Mouse (Mus musculus) kidney, adult 18-20 months (tissue): ENCODE results near the gene Ap4s1.
A peak's percentile ranks its signal among the peaks of the same experiment; 100 is the strongest.
"Not testable (repeated sequence)": the region's sequence is repeated elsewhere in the genome, so short reads cannot be mapped to it uniquely, and the experiment has no call there.

ENCODE experiments used
- DNase-seq: peaks from one replicate; pipeline ENCODE4 v3.0.0; 2021

Gene Ap4s1

DNA sequence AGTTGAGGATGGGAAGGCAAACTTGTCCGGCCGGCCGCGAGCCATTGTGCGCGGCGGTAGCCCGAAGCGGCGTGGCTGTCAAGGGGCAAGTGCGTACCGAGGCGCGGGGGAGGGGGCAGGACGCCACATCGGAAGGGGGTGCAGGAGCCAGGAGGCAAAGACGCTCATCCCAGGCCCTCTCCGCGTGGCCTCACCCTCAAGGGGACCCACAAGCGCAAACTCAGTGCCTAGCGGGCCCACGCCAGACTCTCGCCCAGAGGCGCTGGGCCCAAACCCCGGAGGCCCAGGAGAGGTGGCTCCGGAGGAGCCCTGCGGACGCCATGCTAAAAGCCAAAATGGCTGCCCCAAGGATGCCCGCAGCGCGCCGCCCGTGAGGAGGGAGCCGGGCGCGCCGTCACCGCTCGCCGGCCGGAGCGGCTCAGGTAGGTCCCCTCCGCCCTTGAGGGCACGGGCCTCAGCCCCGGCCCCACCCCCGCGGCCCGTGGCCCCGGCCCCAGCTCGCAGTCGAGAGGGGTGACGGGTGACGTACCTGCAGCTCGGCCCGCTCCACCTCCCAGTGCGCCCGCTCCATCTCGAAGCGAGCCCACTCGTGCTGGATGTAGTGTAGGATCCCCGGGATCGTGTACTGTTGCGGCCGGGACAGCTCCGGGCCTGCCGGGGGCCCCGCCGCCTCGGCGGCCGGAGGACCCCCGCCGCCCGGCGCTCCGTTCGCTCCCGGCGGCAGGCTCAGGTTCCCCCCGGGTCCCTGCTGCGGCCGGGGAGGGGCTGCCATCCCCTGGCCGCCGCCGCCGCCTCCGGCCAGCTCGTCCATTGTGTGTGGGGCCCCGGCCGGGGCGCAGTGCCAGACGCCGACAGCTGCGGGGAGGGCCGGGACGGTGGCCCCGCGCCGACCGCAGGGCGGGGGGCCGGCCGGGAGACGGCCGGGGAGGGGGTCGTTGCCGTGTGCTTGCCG is at the start of gene Ap4s1:
TSS of gene Ap4s1 (plus strand) at position 141 of the 952 bp plus-strand sequence.
- peak; percentile 86 for DNase-seq

DNA sequence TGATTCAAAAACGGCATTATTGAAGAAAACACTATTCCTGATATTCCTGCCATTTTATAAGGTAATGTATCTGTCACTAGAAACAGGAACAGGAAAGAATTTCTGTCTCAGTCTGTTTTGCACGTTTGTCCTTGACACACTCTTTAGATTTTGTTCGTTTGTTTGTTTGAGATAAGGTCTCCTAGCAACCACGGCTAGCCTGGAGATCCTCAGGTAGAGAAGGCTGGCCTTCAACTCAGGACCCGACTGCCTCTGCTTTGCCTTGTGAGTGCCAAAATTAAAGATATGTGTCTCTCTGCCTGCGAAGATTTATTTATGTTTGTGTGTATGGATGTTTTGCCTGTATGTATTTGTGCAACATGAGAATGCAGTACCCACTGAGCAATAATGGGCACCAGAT is 49.0 kb upstream of the Ap4s1 start:
- DNase-seq, result no peak

DNA sequence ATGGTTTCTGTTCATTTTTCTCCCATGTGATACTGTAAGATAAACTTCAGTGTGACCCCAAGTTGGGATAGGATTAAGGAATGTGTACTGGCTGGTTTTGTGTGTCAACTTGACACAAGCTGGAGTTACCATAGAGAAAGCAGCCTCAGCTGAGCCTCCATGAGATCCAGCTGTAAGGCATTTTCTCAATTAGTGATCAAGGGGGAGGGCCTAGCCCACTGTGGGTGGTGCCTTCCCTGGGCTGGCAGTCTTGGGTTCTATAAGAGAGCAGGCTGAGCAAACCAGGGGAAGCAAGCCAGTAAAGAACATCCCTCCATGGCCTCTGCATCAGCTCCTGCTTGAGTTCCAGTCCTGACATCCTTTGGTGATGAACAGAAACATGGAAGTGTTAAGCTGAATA is 41.4 kb upstream of the Ap4s1 start:
- not testable (repeated sequence) for DNase-seq

DNA sequence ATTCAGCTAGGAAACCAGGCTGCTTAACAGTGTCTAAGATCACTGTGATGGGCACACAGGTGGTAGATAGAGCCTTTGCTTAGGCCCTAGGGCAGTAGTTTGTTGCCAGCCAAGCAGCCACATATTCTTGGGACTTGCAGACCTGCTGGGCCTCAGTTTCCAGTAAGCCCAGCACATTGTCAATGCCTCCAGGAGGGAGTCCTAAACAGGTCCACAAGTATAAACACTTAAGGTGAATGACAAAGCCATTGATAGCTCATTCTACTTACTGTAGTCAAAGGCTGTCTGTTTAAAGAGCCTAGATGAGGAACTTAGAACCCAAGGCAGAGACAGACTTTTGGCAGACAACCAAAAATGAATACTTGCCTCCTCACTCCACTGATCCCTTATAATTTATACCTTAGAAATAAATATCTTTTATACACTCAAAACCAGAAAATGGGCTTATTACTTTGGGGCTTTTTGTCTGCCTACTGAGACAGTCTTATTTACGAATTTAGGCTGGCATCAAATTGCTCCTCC is 34.8 kb upstream of the Ap4s1 start:
- no peak for DNase-seq

DNA sequence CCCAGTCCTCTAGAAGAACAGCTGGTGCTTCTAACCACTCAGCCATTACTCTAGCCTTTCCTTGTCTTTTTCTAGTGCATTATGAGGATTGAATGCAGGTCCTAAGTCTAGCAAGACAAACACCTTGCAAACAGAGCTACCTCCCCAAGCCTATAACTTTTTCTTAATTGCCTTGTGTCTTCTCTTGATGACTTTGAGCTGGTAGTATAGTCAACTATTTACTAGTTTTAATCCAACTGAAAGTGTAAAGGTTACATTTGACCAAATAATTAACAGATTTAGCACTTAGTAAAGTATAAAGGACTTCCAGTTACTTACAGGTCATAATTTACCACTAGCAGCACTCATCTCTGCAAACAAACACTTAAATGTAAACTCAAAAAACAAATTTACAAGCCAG is 27.8 kb upstream of the Ap4s1 start:
- no peak for DNase-seq

DNA sequence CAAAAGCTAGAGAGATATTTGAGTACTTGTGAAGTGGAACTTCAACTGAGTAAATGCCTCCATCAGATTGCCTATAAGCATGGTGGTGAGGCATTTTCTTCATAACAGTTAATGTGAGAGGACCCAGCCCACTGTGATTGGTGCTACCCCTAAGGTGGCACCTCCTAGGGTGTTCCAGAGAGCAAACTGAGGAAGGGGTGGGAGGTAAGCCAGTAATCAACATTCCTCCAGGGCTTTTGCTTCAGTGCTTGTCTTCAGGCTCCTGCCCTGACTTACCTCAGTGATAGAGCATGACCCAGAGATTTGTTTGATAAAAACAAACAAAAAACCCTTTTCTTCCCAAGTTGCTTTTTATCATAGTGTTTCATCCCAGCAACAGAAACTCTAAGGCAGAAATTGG is 26.9 kb upstream of the Ap4s1 start:
- no peak for DNase-seq

DNA sequence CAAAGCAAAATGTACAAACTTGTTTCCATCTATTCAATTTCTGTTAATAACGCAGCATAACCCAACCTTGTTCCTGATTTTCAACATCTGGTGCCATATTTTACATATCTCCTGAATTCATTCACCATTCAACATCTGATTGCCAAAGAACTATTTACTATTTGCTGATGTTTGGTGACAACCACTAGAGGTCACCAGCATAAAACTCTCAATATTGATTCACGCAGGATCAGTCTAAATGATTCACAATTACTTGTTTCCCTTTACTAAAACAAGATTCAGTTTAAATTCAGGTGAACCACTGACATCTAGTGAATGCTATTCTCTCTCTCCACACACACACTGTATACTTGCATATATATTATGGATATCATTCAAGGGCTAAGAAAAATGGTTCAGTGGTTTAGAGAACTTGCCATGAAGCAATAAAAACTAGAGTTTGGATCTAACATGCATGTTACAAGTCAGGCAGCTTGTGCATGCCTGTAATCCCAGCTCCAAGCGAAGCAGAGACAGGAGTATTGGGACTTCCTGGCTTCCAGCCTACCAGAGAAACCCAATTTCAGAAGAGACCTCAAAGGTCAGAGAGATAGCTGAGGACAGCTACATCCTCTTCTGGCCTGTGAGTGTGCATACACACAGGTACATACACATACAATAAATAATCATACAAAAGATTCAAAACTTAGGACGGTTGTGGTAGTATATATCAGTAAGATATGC is 24.0 kb upstream of the Ap4s1 start:
- DNase-seq, result no peak

DNA sequence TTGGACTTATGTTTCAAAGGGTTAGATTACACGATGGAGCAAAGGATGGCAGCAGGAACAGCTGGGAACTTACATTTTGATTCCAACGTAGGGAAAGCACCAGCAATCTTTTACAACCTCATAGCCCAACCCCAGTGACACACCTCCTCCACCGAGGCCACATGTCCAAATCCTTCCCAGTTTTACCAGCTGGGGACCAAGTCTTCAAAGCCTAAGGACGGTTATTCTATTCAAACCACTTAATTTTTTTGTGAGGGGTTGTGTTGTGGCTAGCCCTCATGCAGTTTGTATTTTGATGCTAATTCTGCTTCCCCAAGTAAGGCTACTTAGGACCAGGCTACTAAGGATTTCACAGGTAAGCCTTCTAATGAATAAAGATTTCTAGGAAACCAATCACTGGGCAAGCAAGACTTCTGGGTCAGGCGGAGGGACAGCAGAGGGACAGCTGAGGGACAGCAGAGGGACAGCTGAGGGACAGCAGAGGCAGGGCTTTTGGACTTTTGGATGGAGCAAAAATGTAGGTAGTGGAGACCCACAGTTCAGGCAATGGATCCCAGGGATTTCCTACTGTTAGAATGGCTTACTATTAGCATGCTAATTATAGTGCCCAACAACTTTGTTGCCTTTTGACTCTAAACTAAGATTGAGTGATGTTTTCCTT is 19.5 kb upstream of the Ap4s1 start:
- no peak for DNase-seq

DNA sequence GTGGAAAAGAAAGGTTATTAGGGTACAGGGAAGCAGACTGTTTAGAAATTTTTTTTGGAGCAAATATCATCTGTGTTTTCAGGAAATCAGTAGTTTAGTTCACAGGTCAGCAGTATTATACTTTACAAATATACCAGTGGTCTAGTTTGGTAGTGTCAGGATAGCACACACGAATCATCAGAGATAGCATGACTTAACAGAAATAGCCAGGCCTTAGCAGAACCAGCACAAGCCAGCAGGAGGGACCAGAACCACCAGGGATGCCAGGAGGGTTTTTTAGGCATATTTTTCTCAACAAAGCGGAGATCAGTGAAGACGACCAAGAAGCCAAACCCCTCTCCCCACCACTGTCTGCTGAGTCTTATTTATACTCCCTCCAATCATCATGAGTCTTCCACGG is 17.6 kb upstream of the Ap4s1 start:
- DNase-seq, result no peak

DNA sequence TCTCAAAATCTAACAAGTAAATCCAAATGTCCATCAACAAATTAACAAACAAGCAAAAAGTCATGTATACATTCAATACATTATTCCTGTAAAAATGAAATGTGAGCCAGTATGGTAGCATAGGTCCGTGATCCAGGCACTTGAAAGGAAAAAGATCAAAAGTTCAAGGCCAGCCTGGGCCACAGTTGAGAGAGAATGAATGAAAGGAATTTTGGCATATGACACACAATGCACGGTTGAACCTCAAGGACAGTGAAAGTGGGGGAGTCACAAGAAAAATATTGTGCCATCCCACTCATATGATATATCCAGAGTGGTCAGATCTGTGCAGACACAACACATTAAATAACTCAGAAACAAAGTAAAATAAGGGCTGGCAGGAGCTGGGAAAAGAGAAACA is 14.4 kb upstream of the Ap4s1 start:
- DNase-seq, result no peak

DNA sequence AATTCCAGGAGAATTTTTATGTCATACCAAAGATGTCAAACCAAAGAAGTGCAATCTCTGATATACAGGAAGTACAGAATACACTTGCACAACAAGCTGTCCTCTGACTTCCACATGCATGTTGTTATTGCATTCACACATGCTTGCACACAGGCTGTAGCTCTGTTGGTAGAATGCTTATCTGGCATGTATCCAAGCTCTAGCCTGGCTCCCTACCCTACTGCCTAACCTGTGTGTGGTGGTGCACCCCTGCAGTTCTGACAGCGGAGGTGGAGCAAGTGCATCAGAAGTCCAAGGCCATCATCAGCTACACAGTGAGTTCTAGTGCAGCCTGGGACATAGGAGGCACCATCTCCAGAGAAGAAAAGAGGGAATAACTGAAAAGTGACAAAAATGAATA is 12.0 kb upstream of the Ap4s1 start:
- DNase-seq, result no peak

DNA sequence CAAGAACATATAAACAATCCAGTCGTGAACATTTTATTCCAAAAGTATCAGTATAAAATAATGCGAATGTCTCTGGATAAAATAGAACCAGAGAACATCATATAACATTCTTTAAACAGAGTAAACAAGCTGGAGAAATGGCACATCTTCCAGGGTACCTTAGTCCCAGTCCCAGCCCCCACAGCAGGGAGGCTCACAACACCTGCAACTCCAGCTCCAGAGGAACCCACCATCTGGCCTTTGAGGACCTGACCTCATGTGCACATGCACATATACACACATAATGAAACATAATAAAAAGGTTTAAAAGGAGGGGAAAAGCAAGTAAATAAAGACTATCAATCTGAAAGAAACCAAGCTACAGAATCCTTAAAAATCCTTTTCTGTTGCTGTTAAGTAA is 2.3 kb upstream of the Ap4s1 start:
- no peak for DNase-seq

DNA sequence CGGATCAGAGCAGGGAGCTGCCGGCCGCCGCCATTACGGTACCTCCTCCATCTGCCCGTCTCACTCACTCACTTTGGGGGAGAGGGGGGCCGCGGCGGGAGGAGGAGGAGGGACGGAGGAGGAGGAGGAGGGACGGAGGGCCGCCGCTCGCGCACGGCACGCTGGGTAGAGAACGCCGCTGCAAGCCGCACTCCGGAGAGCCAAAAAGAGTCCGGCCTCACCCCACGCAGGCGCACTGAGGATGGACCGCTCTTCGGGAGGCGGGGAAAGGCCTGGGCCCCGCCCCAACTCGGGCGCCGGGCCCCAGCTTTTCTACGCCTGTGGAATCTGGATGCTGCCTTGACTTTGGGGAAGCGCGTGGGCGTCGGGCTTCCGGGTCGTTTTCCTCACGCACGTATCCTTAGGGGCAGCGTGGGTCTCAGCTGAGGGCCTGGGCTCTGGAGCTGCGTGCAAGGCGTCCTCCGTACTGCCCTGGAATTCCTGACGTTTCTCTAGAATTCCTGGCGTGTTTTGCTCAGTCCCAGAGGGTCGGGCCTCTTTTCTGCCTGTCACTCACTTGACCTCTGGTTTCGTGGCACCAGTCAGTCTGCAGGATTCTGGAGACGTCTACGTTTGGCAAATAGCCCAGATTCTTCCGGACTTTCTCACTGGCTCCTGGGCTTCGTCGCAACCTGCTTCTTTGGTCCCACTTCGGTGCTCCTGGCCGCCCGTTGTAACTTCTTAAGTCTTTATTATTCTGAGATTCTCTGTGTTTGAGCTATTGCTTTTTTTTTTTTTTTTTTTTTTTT is 1.2 kb downstream of the Ap4s1 start, which contains the start of gene Strn3:
TSS of gene Strn3 (minus strand) at position 53 of the 788 bp plus-strand sequence.
- DNase-seq, result peak; percentile 97

DNA sequence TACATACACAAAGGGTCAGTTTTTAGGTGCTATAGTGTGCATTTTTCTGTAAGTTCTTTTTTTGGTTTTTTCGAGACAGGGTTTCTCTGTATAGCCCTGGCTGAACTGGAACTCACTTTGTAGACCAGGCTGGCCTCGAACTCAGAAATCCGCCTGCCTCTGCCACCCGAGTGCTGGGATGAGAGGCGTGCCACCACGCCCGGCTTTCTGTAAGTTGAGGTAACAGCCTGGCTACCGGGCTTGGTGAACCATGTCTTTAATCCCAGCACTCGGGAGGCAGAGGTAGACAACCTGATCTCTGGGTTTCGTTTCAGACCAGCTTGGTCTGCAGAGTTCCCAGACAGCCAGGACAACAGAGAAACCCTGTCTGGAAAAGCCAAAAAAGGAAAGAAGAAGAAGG is 2.0 kb downstream of the Ap4s1 start:
- not testable (repeated sequence) for DNase-seq

DNA sequence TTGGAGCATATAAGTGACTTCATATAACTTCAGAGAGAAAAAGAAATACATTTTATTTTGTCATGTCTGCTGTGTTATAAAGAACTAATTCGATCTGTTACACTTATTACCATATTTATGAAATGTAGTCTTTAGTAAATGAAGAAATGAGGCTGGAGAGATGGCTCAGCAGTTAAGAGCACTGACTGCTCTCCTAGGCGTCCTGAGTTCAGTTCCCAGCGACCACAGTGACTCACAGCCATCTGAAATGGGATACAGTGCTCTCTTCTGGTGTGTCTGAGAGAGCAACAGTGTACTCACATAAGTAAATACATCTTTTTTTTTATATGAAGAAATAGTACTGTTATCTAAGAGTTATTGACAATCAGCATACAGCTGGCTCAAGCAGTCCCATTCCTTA is 2.6 kb downstream of the Ap4s1 start:
- no peak for DNase-seq

DNA sequence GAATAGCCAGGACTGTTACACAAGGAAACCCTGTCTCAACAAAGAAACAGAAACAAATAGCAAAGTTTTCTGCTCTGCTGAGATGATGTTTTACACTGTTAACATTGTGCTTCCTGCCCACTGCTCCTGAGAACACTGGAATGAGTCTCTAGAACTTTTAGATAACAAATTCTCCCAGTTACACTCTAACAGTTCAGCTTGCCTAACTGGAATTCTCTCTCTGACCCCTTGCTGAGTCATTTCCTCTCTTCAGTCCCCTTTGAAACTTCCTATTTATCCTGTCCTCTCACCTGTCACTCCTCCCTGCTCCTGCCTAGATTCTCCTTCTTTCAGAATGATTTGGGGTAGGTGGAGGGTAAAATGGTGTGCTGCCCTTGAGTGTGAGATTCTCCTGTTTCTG is 3.3 kb downstream of the Ap4s1 start:
- no peak for DNase-seq

DNA sequence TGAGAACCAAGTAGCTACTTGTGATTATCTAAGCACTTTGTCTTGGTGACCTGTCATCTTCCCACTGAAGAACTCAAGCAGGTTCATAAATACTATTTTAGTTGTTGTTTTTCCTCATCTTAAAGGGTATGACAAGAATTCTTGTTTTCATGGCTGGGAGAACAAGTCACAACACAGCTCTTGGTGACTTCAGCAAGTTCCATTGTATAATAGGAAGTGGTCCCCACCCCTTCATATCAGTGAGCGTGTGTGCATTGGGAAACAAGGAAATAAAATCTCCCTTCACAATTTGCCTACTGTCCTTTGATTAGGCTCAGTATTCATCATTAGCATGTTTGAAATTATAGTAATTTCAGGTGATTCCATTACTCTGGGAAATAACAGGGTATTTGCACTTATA is 4.1 kb downstream of the Ap4s1 start:
- DNase-seq, result no peak

DNA sequence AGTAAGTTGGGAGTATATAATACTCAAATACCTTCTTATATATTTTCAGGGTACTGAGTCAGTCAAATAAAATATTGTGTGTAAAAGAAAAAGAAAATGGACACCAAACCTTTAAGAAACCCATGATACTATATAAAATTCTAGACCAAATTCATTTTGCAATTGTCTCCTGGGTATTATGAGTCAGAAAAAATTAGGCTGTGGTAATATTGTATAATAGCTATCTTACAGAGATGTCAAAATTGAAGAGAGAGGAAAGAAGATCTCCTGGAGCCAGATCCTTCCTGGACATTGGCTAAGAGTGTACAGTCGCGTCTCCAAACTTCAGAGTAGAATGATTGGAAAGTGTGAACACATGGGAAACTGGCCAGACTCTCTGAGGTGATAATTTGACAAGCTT is 5.3 kb downstream of the Ap4s1 start:
- no peak for DNase-seq

DNA sequence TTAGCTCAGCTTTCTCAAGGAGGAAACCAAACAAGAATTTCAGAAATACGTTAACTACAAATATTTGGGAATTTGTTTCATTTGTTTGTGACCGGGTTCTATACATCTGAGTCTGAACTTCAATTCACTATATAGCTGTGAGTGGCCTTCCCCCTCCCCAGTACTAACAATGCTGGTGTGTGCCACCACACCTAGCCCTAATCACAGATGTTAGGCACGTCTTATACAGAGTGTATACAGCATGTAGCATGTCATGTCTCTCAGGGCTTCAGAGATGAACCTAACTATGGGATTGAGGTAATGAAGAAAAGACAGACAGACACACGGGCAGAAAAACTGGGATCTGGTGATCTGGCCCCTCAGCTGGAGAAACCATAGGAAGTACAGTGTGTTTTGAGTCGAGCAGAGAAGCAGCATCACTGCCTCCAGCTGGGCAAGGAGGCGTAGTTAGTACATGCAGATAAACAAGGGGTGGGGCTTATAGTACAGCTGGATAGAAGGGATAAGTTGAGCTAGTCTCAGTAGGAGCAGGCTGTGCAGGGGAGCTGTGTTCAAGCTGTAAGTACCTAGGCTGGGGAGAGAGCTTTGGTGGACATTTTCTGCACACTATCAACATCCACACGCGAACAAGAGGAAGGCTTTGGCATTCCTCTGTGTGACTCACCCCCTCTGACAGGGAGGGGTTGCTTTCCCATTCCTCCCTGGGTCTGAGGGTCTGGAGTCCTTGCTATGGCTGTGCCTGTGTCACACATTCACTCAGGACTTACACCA is 9.0 kb downstream of the Ap4s1 start:
- DNase-seq, result no peak

DNA sequence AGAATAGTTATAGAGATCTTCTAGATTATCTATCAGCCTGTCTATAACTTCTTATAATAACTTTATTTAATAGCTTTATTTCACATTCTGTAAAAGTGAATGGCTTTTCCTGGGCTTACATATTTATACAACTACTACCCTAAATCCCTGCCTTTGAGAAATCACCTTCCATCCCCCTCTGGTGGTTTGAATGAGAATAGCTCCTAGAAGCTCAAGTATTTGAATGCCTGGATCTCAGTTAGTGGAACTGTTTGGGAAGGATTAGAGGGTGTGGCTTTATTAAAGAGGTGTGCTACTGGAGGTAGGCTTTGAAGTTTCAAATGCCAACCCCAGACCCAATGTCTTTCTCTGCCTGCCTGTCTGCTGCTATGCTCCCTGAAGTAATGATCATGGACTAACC is 10.9 kb downstream of the Ap4s1 start:
- no peak for DNase-seq

DNA sequence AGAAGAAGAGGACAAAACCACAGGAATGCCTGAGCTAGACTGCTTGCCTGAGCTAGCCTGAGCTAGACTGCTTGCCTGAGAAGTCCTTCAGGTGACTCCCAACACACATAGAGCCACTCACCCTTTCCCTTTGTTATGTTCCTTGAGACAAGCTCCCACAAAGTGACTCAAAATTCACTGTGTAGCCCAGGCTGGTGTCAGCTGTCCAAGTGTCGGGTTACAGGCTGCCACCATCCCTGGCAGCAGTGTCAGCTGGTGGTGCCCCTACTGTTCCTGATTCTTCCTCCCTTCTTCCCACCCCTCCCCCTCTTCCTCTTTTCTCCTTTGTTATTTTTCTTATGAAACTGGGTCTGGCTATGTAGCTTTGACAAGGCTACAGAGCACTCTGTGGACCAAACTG is 13.0 kb downstream of the Ap4s1 start:
- DNase-seq, result no peak

DNA sequence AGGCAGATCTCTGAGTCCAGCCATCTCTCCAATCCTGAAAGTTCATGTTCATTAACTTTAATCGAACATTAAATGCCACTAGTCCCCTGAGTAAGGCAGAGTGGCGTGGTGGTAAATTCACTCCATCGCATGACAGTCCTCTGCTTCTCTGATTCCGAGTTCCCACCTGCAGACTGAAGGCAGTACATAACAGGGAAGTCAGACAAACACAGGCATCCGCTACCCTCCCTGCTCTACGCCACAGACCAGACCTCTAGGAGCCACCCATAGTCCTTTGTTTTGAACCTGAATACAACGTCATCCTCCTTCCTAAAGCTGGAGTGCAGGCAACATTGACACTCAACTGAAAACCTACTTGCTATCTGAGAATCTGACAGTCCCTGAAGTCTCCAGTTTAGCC is 13.7 kb downstream of the Ap4s1 start:
- DNase-seq, result no peak
